Mouse (Mus musculus) kidney, postnatal 0 days (tissue): ENCODE measurements at regions not wholly inside any gene's neighbourhood (a gene's known extent, or its start where the extent isn't known, plus 50 kb on each side); places are given as distances from the start of the nearest gene placed in this dataset.

Experiments used
- ATAC-seq: fragments of 200-750 bp; cut with Nextera tagmentation; replicated peaks from 2 replicates; pipeline ENCODE4 v1.8.0; 2017; ENCODE audit warnings: low read depth, moderate number of reproducible peaks, moderate TSS enrichment, moderate library complexity; ENCODE audit not compliant: low FRiP score
- DNase-seq: peaks from one replicate; pipeline ENCODE4 v3.0.0-alpha.2; 2016; ENCODE audit warnings: low spot score
- H3K27ac ChIP-seq: fragments of 300-500 bp; sonication (generic); 2 replicates; pipeline ENCODE4 v1.5.1; 2014; ENCODE audit warnings: mild to moderate bottlenecking
- H3K27me3 ChIP-seq: fragments of 300-500 bp; sonication (generic); 2 replicates; pipeline ENCODE4 v1.6.1; 2014; ENCODE audit warnings: low read length, mixed read lengths; ENCODE audit not compliant: insufficient read depth
- H3K36me3 ChIP-seq: fragments of 300-500 bp; sonication (generic); 2 replicates; pipeline ENCODE4 v1.6.1; 2014; ENCODE audit warnings: low read length, mixed read lengths; ENCODE audit not compliant: insufficient read depth
- H3K4me1 ChIP-seq: fragments of 300-500 bp; sonication (generic); replicated peaks from 2 replicates; pipeline ENCODE4 v1.6.1; 2014; ENCODE audit warnings: antibody characterized with exemption, low read length, mixed read lengths; ENCODE audit not compliant: insufficient read depth
- H3K4me2 ChIP-seq: fragments of 300-500 bp; sonication (generic); 2 replicates; pipeline ENCODE4 v1.6.1; 2014; ENCODE audit warnings: mild to moderate bottlenecking, low read length, moderate library complexity, mixed read lengths
- H3K4me3 ChIP-seq: fragments of 300-500 bp; sonication (generic); replicated peaks from 2 replicates; pipeline ENCODE4 v1.5.1; 2014; ENCODE audit warnings: low read depth, low read length
- H3K9ac ChIP-seq: fragments of 300-500 bp; sonication (generic); 2 replicates; pipeline ENCODE4 v1.6.1; 2014; ENCODE audit warnings: low read depth, low read length
- H3K9me3 ChIP-seq: fragments of 300-500 bp; sonication (generic); replicated peaks from 2 replicates; pipeline ENCODE4 v1.6.1; 2016; ENCODE audit warnings: low read length, inconsistent platforms, mixed read lengths
- CTCF ChIP-seq: IDR thresholded peaks from 2 replicates; pipeline ENCODE4 v1.5.1; 2016; ENCODE audit warnings: antibody characterized with exemption, low read depth, mild to moderate bottlenecking, moderate library complexity
- WGBS: fragments of 180-500 bp; shearing (Covaris S2); extraction: QIAGEN DNeasy Blood & Tissue Kit; methylation state at CpG from one replicate; pipeline ENCODE4 v1.1.7; 2014; 5-methylcytosine and 5-hydroxymethylcytosine counted together

GRCm38 (mm10) chr10:42108294-42109014 is 90.2 kb upstream of the Armc2 start:
- 37% methylated on average over 8 of the region's 8 CpGs for WGBS
- no peak overlapping the region for H3K4me3 ChIP-seq
- H3K4me2 ChIP-seq = no peak overlapping the region
- no peaks in the 10 kb centered on the region for H3K27me3 ChIP-seq
- H3K4me1 ChIP-seq = no peaks in the 10 kb centered on the region
- DNase-seq = peak; percentile 71
- no peaks in the 10 kb centered on the region for H3K36me3 ChIP-seq
- 0 out of 2 replicates have a peak, but pooled peaks cover 4% of the 10 kb centered on the region for H3K9me3 ChIP-seq
- no peak overlapping the region for H3K9ac ChIP-seq
- TF ChIP-seq CTCF = no peak
- no peak overlapping the region; the same call in 1 of the 2 replicates for H3K27ac ChIP-seq
- ATAC-seq = peak; percentile 76; the same call in 1 of the 2 replicates

GRCm38 (mm10) chr10:42107437-42108293 is 89.4 kb upstream of the Armc2 start:
- Histone ChIP-seq H3K27ac (no peak overlapping the region; the same call in 1 of the 2 replicates), H3K4me2 (no peak overlapping the region), H3K9ac (no peak overlapping the region), H3K27me3 (no peaks in the 10 kb centered on the region), H3K36me3 (no peaks in the 10 kb centered on the region), H3K4me1 (no peaks in the 10 kb centered on the region), H3K4me3 (no peak overlapping the region), H3K9me3 (0 out of 2 replicates have a peak, but pooled peaks cover 4% of the 10 kb centered on the region)
- DNase-seq = no peak
- 66% methylated on average over 12 of the region's 12 CpGs for WGBS
- no peak for ATAC-seq
- no peak for TF ChIP-seq CTCF

- WGBS = 83% methylated on average over 9 of the region's 9 CpGs
- no peak overlapping the region for H3K27ac ChIP-seq
- ATAC-seq (no peak), DNase-seq (no peak)
- no peak overlapping the region for H3K4me2 ChIP-seq
- H3K4me3 ChIP-seq = no peak overlapping the region
- no peaks in the 10 kb centered on the region for H3K36me3 ChIP-seq
- no peaks in the 10 kb centered on the region for H3K27me3 ChIP-seq
- TF ChIP-seq CTCF = no peak
- H3K9me3 ChIP-seq = 0 out of 2 replicates have a peak, but pooled peaks cover 4% of the 10 kb centered on the region
- no peaks in the 10 kb centered on the region for H3K4me1 ChIP-seq
- no peak overlapping the region for H3K9ac ChIP-seq
Observed at GRCm38 (mm10) chr10:42106611-42107010, 88.4 kb upstream of the Armc2 start.

DNA sequence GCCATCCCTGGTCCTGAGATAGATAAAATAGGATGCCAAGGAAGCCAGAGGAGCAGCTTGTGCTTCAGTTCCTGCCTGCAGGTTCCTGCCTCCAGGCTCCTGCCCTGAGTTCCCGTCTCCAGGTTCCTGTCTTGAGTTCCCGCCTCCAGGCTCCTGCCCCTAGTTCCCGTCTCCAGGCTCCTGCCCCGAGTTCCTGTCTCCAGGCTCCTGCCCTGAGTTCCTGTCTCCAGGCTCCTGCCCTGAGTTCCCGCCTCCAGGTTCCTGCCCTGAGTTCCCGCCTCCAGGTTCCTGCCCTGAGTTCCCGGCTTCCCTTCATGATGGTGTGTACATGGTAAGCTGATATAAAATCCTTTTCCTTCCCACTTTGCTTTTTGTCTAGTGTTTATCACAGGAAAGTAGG is 86.8 kb upstream of the Armc2 start:
- no peak for TF ChIP-seq CTCF
- Histone ChIP-seq H3K9me3 (0 out of 2 replicates have a peak, but pooled peaks cover 4% of the 10 kb centered on the region), H3K27ac (no peak overlapping the region), H3K9ac (no peak overlapping the region), H3K4me2 (no peak overlapping the region), H3K4me1 (no peaks in the 10 kb centered on the region), H3K36me3 (no peaks in the 10 kb centered on the region), H3K27me3 (no peaks in the 10 kb centered on the region), H3K4me3 (no peak overlapping the region)
- WGBS = 93% methylated on average over 7 of the region's 7 CpGs
- ATAC-seq (no peak), DNase-seq (no peak)

GRCm38 (mm10) chr10:42102320-42102719 is 84.1 kb upstream of the Armc2 start:
- DNase-seq = no peak
- H3K9me3 ChIP-seq = 0 out of 2 replicates have a peak, but pooled peaks cover 4% of the 10 kb centered on the region

DNA sequence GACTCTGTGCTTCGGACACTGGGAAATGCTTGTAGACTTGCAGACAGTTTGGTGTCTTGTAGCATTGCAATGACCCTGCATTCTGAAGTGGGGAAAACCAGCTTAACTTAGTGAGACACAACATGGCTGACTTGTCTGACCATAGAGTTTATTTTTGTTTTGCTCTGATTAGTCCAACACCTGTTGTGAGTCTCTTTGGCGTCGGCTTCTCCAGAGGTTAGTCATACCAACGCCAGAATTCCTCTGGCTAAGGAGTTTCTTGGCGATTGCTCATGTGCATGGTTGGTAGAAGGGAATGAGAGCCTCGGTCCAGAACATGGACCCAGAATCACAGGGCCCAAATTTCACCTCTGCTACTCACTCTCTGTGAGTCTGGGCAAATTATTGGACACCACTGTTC is 82.9 kb upstream of the Armc2 start:
- Histone ChIP-seq H3K4me1 (no peaks in the 10 kb centered on the region), H3K9me3 (0 out of 2 replicates have a peak, but pooled peaks cover 4% of the 10 kb centered on the region), H3K4me3 (no peak overlapping the region), H3K27me3 (no peaks in the 10 kb centered on the region), H3K9ac (no peak overlapping the region), H3K36me3 (no peaks in the 10 kb centered on the region), H3K27ac (no peak overlapping the region), H3K4me2 (no peak overlapping the region)
- ATAC-seq = no peak
- 74% methylated on average over 6 of the region's 6 CpGs for WGBS
- DNase-seq = no peak
- no peak for TF ChIP-seq CTCF

More at GRCm38 (mm10) chr10:42102320-42102719, 84.1 kb upstream of the Armc2 start:
- no peaks in the 10 kb centered on the region for H3K27me3 ChIP-seq
- H3K9ac ChIP-seq = no peak overlapping the region
- 84% methylated on average over 8 of the region's 8 CpGs for WGBS
- no peak overlapping the region for H3K4me2 ChIP-seq
- no peaks in the 10 kb centered on the region for H3K36me3 ChIP-seq
- ATAC-seq = no peak
- TF ChIP-seq CTCF = no peak
- no peak overlapping the region for H3K4me3 ChIP-seq
- H3K4me1 ChIP-seq = no peaks in the 10 kb centered on the region
- H3K27ac ChIP-seq = no peak overlapping the region
